Mouse (Mus musculus): ENCODE measurements around the gene Gm6309. TPM values are rescaled to one million over a fixed set of nuclear protein-coding genes. Genes with fewer than 3 reads are reported as not detected.
"Not testable (repeated sequence)": the region's sequence is repeated elsewhere in the genome, so short reads cannot be mapped to it uniquely, and the experiment has no call there.

Gm6309 gene
- not detected in 2 replicates for polyA plus RNA-seq (2015; fragmentation: Nextera tagmentation; extraction: Ambion mirVana)

DNA sequence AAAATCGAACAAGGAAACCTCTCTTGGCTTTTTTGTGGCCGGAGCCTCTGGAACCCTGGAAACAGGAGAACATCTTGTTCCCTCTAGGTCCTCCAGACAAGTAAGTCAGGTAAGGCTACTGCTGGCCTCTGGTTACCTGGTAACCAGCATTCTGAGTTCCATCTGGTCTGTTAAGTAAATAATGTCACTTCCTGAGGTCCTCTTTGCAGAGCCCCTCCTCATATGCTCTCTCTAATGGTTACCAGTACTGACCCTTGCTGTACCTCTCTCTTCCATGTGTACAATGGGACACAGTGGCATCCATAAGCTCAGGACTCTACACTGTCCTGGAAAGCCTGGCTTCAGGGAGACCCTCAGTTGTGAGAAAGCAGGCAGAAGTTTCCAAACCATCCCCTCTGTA, at the start of gene Gm6309:
Gene Gm6309, minus strand, starts transcription at position 101 of the 400 bp plus-strand sequence.
- ATAC-seq (ENCODE audit: low FRiP score, low TSS enrichment); H3K9me3 ChIP-seq (ENCODE audit: low read length); H3K9ac ChIP-seq (replicated peaks; ENCODE audit: low read length); H3K27me3 ChIP-seq (ENCODE audit: insufficient read depth, low read length); H3K27ac ChIP-seq (ENCODE audit: low read length); H3K4me1 ChIP-seq (ENCODE audit: insufficient read depth, low read length); H3K4me2 ChIP-seq (replicated peaks; ENCODE audit: low read depth, low read length); H3K4me3 ChIP-seq (ENCODE audit: low read length); H3K36me3 ChIP-seq (ENCODE audit: insufficient read depth, low read length): not testable (repeated sequence)
- WGBS, result 84% methylated on average over 2 of the region's 2 CpGs

DNA sequence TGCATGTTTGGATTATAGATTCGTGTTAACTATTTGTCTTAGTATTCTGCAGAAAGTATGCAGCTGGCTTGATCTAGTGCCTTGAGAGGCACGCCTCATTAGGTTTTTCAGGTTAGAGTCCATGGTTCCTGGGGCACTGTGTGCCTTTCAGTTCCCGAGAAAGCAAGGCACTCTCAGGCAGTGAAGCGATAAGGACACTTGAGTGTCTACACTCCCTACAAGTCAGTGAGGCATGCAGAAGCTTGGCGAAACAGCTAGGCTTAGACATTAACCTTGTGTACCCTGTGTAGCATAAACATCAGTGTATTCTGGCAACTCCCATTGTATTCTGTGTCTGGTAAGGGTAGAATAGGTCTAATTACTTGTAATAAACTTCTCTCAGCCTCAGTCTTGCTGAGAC, 35.0 kb upstream of the Gm6309 start:
- Histone ChIP-seq H3K4me2 (replicated peaks; ENCODE audit: low read depth, low read length) (no peak overlapping the region), H3K4me3 (ENCODE audit: low read length) (no peak overlapping the region), H3K36me3 (ENCODE audit: insufficient read depth, low read length) (peaks cover 78% of the 10 kb centered on the region), H3K27ac (ENCODE audit: low read length) (peak overlapping the region; percentile 93), H3K9me3 (ENCODE audit: low read length) (0 out of 2 replicates have a peak, but pooled peaks cover 2% of the 10 kb centered on the region), H3K27me3 (ENCODE audit: insufficient read depth, low read length) (no peaks in the 10 kb centered on the region), H3K9ac (replicated peaks; ENCODE audit: low read length) (no peak overlapping the region), H3K4me1 (ENCODE audit: insufficient read depth, low read length) (peaks cover 19% of the 10 kb centered on the region)
- ATAC-seq (ENCODE audit: low FRiP score, low TSS enrichment), result peak; percentile 99
- 46% methylated on average over 5 of the region's 5 CpGs for WGBS

GRCm38 (mm10) chr5:146203921-146204320, 33.4 kb upstream of the Gm6309 start:
- Histone ChIP-seq H3K4me1 (ENCODE audit: insufficient read depth, low read length) (peaks cover 19% of the 10 kb centered on the region), H3K27ac (ENCODE audit: low read length) (no peak overlapping the region), H3K27me3 (ENCODE audit: insufficient read depth, low read length) (no peaks in the 10 kb centered on the region), H3K9me3 (ENCODE audit: low read length) (0 out of 2 replicates have a peak, but pooled peaks cover 3% of the 10 kb centered on the region), H3K36me3 (ENCODE audit: insufficient read depth, low read length) (peaks cover 67% of the 10 kb centered on the region), H3K9ac (replicated peaks; ENCODE audit: low read length) (no peak overlapping the region), H3K4me2 (replicated peaks; ENCODE audit: low read depth, low read length) (no peak overlapping the region), H3K4me3 (ENCODE audit: low read length) (no peak overlapping the region)
- no peak for ATAC-seq (ENCODE audit: low FRiP score, low TSS enrichment)
- 84% methylated on average over 2 of the region's 2 CpGs for WGBS

DNA sequence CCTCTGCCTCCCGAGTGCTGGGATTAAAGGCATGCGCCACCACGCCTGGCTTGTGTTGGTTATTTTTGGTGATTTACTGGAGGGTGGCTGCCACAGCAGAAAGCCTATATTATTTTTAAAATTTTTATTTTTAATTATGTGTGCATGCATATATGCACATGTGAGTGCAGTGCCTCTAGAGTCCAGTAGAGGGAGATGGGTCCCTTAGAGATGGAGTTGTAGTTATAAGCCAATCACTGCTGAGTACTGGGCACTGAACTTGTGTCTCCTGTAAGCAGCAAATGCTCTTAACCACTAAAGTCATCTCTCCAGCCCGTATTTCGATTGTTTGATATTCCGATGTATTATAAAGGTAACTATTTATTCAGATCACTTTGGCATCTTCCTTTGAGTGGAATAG, 30.1 kb upstream of the Gm6309 start:
- H3K9me3 ChIP-seq (ENCODE audit: low read length), result 0 out of 2 replicates have a peak, but pooled peaks cover 3% of the 10 kb centered on the region
- H3K4me2 ChIP-seq (replicated peaks; ENCODE audit: low read depth, low read length), result no peak overlapping the region
- 92% methylated on average over 6 of the region's 6 CpGs for WGBS

GRCm38 (mm10) chr5:146199540-146199939, 29.0 kb upstream of the Gm6309 start:
- ATAC-seq (ENCODE audit: low FRiP score, low TSS enrichment), result peak; percentile 27; the same call in 1 of the 2 replicates
- Histone ChIP-seq H3K27me3 (ENCODE audit: insufficient read depth, low read length) (no peaks in the 10 kb centered on the region), H3K27ac (ENCODE audit: low read length) (0 out of 2 replicates have a peak overlapping the region, but pooled peaks have one; percentile 53), H3K36me3 (ENCODE audit: insufficient read depth, low read length) (peaks cover 29% of the 10 kb centered on the region), H3K4me1 (ENCODE audit: insufficient read depth, low read length) (peaks cover 2% of the 10 kb centered on the region; the same call in 1 of the 2 replicates), H3K4me3 (ENCODE audit: low read length) (no peak overlapping the region), H3K4me2 (replicated peaks; ENCODE audit: low read depth, low read length) (no peak overlapping the region), H3K9ac (replicated peaks; ENCODE audit: low read length) (no peak overlapping the region), H3K9me3 (ENCODE audit: low read length) (0 out of 2 replicates have a peak, but pooled peaks cover 3% of the 10 kb centered on the region)
- 73% methylated on average over 2 of the region's 2 CpGs for WGBS

More for the DNA sequence above, 30.1 kb upstream of the Gm6309 start:
- Histone ChIP-seq H3K36me3 (ENCODE audit: insufficient read depth, low read length) (peaks cover 38% of the 10 kb centered on the region), H3K4me3 (ENCODE audit: low read length) (no peak overlapping the region), H3K27me3 (ENCODE audit: insufficient read depth, low read length) (no peaks in the 10 kb centered on the region), H3K4me1 (ENCODE audit: insufficient read depth, low read length) (peaks cover 10% of the 10 kb centered on the region), H3K9ac (replicated peaks; ENCODE audit: low read length) (no peak overlapping the region), H3K27ac (ENCODE audit: low read length) (no peak overlapping the region)
- ATAC-seq (ENCODE audit: low FRiP score, low TSS enrichment), result no peak

GRCm38 (mm10) chr5:146199073-146199472, 28.6 kb upstream of the Gm6309 start:
- no peak overlapping the region for H3K9ac ChIP-seq (replicated peaks; ENCODE audit: low read length)
- H3K4me1 ChIP-seq (ENCODE audit: insufficient read depth, low read length), result no peaks in the 10 kb centered on the region
- H3K36me3 ChIP-seq (ENCODE audit: insufficient read depth, low read length), result peaks cover 25% of the 10 kb centered on the region
- H3K9me3 ChIP-seq (ENCODE audit: low read length), result 0 out of 2 replicates have a peak, but pooled peaks cover 3% of the 10 kb centered on the region
- no peaks in the 10 kb centered on the region for H3K27me3 ChIP-seq (ENCODE audit: insufficient read depth, low read length)
- no peak overlapping the region for H3K4me3 ChIP-seq (ENCODE audit: low read length)
- no peak overlapping the region for H3K4me2 ChIP-seq (replicated peaks; ENCODE audit: low read depth, low read length)
- H3K27ac ChIP-seq (ENCODE audit: low read length), result no peak overlapping the region
- peak; percentile 93 for ATAC-seq (ENCODE audit: low FRiP score, low TSS enrichment)

GRCm38 (mm10) chr5:146193360-146193759, 22.8 kb upstream of the Gm6309 start:
- Histone ChIP-seq H3K27me3 (ENCODE audit: insufficient read depth, low read length) (no peaks in the 10 kb centered on the region), H3K4me2 (replicated peaks; ENCODE audit: low read depth, low read length) (no peak overlapping the region), H3K4me1 (ENCODE audit: insufficient read depth, low read length) (no peaks in the 10 kb centered on the region), H3K4me3 (ENCODE audit: low read length) (no peak overlapping the region), H3K36me3 (ENCODE audit: insufficient read depth, low read length) (no peaks in the 10 kb centered on the region), H3K9me3 (ENCODE audit: low read length) (no peaks in the 10 kb centered on the region), H3K9ac (replicated peaks; ENCODE audit: low read length) (no peak overlapping the region), H3K27ac (ENCODE audit: low read length) (no peak overlapping the region)
- no peak for ATAC-seq (ENCODE audit: low FRiP score, low TSS enrichment)
- WGBS, result 87% methylated on average over 8 of the region's 8 CpGs

GRCm38 (mm10) chr5:146190501-146191269, 20.2 kb upstream of the Gm6309 start:
- no peak overlapping the region for H3K9ac ChIP-seq (replicated peaks; ENCODE audit: low read length)
- H3K27ac ChIP-seq (ENCODE audit: low read length), result no peak overlapping the region
- no peak for ATAC-seq (ENCODE audit: low FRiP score, low TSS enrichment)
- no peaks in the 10 kb centered on the region for H3K36me3 ChIP-seq (ENCODE audit: insufficient read depth, low read length)
- no peaks in the 10 kb centered on the region for H3K27me3 ChIP-seq (ENCODE audit: insufficient read depth, low read length)
- no peak overlapping the region for H3K4me2 ChIP-seq (replicated peaks; ENCODE audit: low read depth, low read length)
- no peaks in the 10 kb centered on the region for H3K4me1 ChIP-seq (ENCODE audit: insufficient read depth, low read length)
- no peak overlapping the region for H3K4me3 ChIP-seq (ENCODE audit: low read length)
- H3K9me3 ChIP-seq (ENCODE audit: low read length), result no peaks in the 10 kb centered on the region
- 58% methylated on average over 3 of the region's 3 CpGs for whole genome bisulfite sequencing

- no peaks in the 10 kb centered on the region for H3K27me3 ChIP-seq (ENCODE audit: insufficient read depth, low read length)
- H3K36me3 ChIP-seq (ENCODE audit: insufficient read depth, low read length), result no peaks in the 10 kb centered on the region
- H3K27ac ChIP-seq (ENCODE audit: low read length), result no peak overlapping the region
- ATAC-seq (ENCODE audit: low FRiP score, low TSS enrichment), result peak; percentile 83
- H3K4me2 ChIP-seq (replicated peaks; ENCODE audit: low read depth, low read length), result no peak overlapping the region
- no peaks in the 10 kb centered on the region for H3K9me3 ChIP-seq (ENCODE audit: low read length)
- H3K9ac ChIP-seq (replicated peaks; ENCODE audit: low read length), result no peak overlapping the region
- WGBS, result 55% methylated on average over 4 of the region's 4 CpGs
- H3K4me1 ChIP-seq (ENCODE audit: insufficient read depth, low read length), result no peaks in the 10 kb centered on the region
- H3K4me3 ChIP-seq (ENCODE audit: low read length), result no peak overlapping the region
These were observed 19.6 kb upstream of the Gm6309 start for GRCm38 (mm10) chr5:146190093-146190492.

GRCm38 (mm10) chr5:146188712-146189111, 18.2 kb upstream of the Gm6309 start:
- ATAC-seq (ENCODE audit: low FRiP score, low TSS enrichment), result no peak
- no peaks in the 10 kb centered on the region for H3K27me3 ChIP-seq (ENCODE audit: insufficient read depth, low read length)
- no peaks in the 10 kb centered on the region for H3K36me3 ChIP-seq (ENCODE audit: insufficient read depth, low read length)
- no peak overlapping the region for H3K4me3 ChIP-seq (ENCODE audit: low read length)
- H3K4me1 ChIP-seq (ENCODE audit: insufficient read depth, low read length), result no peaks in the 10 kb centered on the region
- H3K9ac ChIP-seq (replicated peaks; ENCODE audit: low read length), result no peak overlapping the region
- 90% methylated on average over 7 of the region's 7 CpGs for WGBS
- no peaks in the 10 kb centered on the region for H3K9me3 ChIP-seq (ENCODE audit: low read length)
- H3K27ac ChIP-seq (ENCODE audit: low read length), result no peak overlapping the region
- no peak overlapping the region for H3K4me2 ChIP-seq (replicated peaks; ENCODE audit: low read depth, low read length)
